Mouse (Mus musculus) cortical plate, adult 2 months (tissue): ENCODE measurements around the gene Tnik. TPM values are rescaled to one million over a fixed set of nuclear protein-coding genes. Genes with fewer than 3 reads are reported as not detected.

Source experiments
- H3K27ac ChIP-seq: fragments of 200-500 bp; 2 replicates; pipeline ENCODE4 v1.5.1; 2012; ENCODE audit warnings: low read length, control low read depth, inconsistent platforms; ENCODE audit not compliant: insufficient read depth
- H3K4me1 ChIP-seq: fragments of 200-500 bp; 2 replicates; pipeline ENCODE4 v1.6.1; 2011; ENCODE audit warnings: low read length; ENCODE audit not compliant: control insufficient read depth, insufficient read depth
- H3K4me3 ChIP-seq: fragments of 200-500 bp; 2 replicates; pipeline ENCODE4 v1.5.1; 2011; ENCODE audit warnings: mild to moderate bottlenecking, low read length, control low read depth; ENCODE audit not compliant: insufficient read depth
- CTCF ChIP-seq: fragments of 200-500 bp; IDR thresholded peaks from 2 replicates; pipeline ENCODE4 v1.5.1; 2011; ENCODE audit warnings: mild to moderate bottlenecking, control low read depth, low read length; ENCODE audit not compliant: insufficient read depth; ENCODE audit errors: extremely low read depth
- POLR2A ChIP-seq: fragments of 200-500 bp; IDR thresholded peaks from 2 replicates; pipeline ENCODE4 v1.6.1; 2011; ENCODE audit warnings: mild to moderate bottlenecking, low read length, control low read depth; ENCODE audit not compliant: insufficient read depth; ENCODE audit errors: extremely low read depth
- polyA plus RNA-seq: library from polyadenylated mRNA; depleted of rRNA; stranded (reverse); fragments of >200 nt; gene quantifications from 2 replicates; pipeline ENCODE4 v1.2.3, GENCODE M21; 2012

The Tnik gene
- polyA plus RNA-seq, 1 experiment = 95.8 TPM

DNA sequence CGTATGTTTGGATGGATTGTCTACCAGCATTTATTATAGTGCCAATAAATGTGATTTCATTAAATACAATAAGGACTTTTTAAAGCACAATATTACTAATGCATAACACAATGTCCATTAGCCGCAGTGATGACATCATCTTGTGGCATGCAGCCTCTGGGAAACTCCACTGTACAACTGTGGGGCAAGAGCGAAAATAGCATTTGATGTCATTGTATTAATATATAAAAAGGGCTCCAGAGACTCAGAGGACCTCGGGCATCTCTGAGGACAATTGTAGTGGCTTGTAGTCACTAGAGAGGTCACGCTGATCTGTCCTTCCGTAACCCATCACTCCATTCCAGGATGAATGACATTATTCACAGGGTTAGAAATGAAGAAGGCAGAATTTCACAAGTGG lies 157.2 kb downstream of the Tnik start:
- H3K4me1 ChIP-seq = peaks cover 6% of the 10 kb centered on the region
- no peak overlapping the region for H3K4me3 ChIP-seq
- TF ChIP-seq CTCF (no peak), POLR2A (no peak)
- H3K27ac ChIP-seq = no peak overlapping the region

DNA sequence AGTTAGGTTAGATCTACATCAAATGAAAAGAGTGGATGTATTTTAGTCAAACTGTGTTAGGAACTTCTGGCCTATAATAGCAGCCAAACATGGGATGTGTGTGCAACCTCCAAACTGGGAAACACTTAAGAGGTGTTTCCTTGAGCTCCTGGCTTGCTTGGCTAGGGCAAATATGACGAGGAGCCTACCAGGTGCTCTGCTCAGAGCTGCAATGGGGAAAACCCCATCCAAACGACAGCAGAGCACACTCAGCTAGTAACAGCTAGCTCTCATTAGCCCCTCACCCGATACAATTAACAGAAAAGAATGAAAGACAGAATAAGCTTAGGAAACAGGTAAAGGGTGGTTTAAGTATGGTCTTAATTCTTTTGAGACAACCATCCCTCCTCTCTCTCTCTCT lies 157.7 kb downstream of the Tnik start:
- TF ChIP-seq POLR2A = no peak
- no peak for TF ChIP-seq CTCF
- H3K27ac ChIP-seq = no peak overlapping the region
- peaks cover 6% of the 10 kb centered on the region for H3K4me1 ChIP-seq
- H3K4me3 ChIP-seq = no peak overlapping the region

DNA sequence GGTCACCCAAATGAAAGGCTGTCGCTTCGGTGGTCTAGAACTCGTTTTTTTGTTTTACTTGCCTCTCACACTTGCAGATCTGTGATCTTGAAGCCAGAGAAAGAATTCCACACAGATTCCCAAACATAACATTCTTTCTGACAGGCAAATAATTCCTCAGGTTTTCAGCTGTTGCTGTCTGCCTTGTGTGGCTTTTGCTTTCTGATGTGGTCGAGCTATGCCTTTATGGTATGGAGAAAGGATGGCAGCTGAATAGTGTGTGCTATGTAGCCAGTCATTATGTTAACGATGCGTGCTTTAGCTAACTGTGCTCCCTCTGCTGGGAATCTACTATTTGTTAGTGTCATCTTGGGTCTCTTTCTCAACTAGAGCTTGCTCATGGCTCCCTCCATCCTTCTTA lies 158.8 kb downstream of the Tnik start:
- no peak for TF ChIP-seq POLR2A
- no peak for TF ChIP-seq CTCF
- no peak overlapping the region for H3K27ac ChIP-seq
- peaks cover 5% of the 10 kb centered on the region for H3K4me1 ChIP-seq
- H3K4me3 ChIP-seq = no peak overlapping the region

DNA sequence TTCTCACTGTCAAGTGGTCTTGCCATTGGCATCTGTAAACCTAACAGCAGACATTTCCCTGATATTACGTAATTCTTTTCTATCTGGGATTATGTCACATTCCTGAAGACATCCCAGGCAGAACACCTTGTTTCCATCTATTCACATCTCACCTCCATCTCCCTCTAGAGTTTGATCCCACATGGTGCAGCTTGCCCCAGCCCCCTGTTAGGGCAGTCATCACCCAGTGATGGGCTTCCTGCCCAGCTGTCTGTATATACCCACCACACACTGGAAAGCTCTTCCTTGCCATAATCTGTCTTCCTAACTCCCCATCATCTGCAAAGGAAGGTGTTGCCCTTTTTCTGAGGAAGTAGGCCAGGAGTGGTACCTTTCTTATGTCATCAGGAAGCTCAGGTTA lies 159.2 kb downstream of the Tnik start:
- H3K27ac ChIP-seq = no peak overlapping the region
- TF ChIP-seq CTCF (no peak), POLR2A (no peak)
- peaks cover 5% of the 10 kb centered on the region for H3K4me1 ChIP-seq
- no peak overlapping the region for H3K4me3 ChIP-seq

DNA sequence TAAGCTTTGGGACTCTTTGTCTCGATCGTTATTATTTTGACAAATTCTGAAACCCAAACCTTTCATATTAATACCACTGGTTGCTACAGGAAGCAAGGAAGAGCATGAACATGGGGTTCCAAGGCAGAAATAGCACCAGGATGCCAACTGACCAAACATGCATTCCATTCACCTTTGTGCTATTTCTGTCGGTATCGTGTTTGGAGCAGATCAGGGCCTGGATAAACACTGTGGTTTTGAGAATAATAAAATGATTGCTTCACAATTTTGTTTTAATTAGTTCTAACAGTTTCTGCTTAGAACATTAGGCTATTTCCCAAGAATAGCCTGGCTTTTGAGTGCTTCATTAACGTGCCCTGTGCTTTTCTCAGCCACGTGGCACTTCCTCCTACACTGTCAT lies 162.9 kb downstream of the Tnik start:
- Histone ChIP-seq H3K27ac (no peak overlapping the region), H3K4me3 (no peak overlapping the region), H3K4me1 (peaks cover 3% of the 10 kb centered on the region)
- no peak for TF ChIP-seq CTCF
- TF ChIP-seq POLR2A = no peak

DNA sequence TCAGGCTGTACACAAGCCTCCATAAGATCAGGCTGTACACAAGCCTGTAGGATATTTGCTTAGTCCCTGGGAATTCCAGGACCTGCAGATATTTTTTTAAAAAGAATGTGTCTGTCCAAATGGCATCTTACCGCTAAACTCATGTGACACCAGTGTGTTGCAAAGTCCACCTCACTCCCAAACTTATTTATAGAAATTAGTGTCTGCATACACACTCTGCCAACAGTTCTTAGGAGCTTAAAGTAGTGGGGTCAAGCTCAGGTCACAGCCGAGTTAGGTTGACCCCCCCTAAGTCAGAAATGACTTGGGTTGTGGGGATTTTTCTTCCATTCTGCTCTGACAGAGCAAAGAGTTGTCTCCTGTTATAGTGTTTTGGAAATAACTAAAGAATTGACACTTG lies 168.4 kb downstream of the Tnik start:
- peaks cover 6% of the 10 kb centered on the region for H3K4me1 ChIP-seq
- no peak overlapping the region for H3K4me3 ChIP-seq
- H3K27ac ChIP-seq = no peak overlapping the region
- TF ChIP-seq POLR2A (no peak), CTCF (no peak)

DNA sequence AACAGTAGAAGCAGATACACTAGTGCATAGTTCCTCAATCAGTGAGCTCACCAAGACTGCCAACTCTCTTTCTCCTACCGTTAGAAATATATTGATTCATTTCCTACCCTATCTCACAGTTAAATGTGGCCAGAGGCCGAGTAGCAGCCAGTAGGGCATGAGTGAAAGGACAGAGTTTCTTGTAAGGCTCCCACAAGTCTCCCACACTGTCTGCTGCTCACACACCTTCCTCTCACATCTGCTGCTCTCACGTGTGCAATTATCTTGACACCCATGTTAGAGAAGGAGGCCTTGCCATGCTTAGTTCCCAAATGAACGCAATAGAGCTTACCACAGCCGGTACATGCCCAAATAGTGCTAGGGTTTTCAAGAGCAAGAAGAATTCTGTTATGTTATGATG lies 169.3 kb downstream of the Tnik start:
- Histone ChIP-seq H3K27ac (no peak overlapping the region), H3K4me1 (peaks cover 7% of the 10 kb centered on the region), H3K4me3 (no peak overlapping the region)
- no peak for TF ChIP-seq CTCF
- no peak for TF ChIP-seq POLR2A

DNA sequence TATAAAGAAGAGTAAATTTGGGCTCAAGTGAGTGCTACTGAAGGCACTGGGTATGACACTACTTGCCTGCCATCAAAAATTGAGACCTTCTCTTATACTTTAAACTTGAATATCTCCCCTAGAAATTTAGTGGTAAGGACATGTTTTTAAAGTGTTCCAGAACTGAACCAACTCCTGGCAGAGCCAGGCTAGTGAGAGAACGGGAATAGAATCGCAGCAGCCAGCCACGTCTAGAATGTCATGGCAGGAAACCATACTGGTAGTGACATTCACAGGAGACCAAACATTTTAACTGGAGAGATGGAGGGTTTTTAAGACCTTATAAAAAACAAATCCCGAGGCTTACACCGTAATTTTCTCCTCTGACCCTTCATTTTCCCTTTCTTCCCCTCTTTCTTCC lies 172.5 kb downstream of the Tnik start:
- Histone ChIP-seq H3K4me1 (peaks cover 9% of the 10 kb centered on the region), H3K4me3 (no peak overlapping the region), H3K27ac (no peak overlapping the region)
- TF ChIP-seq POLR2A (no peak), CTCF (no peak)

DNA sequence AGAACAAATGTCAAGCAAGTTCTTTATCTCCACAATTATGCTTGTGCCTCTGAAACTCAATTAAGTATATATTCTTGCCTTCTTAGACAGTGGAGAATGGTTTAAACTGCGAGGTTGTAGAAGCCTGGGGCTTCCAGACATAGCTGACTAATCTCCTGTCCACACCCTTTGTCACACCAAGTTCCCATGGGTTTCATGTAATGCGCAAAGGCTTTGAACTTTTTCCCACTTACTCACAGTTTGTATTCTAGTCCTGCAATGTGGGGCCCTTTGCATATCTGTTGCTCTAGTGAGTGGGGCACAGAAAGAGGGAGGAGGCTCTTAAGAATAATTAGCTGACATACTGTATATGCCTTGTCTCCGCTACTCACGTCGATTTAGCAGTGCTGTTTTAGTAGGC lies 174.4 kb downstream of the Tnik start:
- Histone ChIP-seq H3K4me3 (no peak overlapping the region), H3K27ac (no peak overlapping the region), H3K4me1 (peaks cover 15% of the 10 kb centered on the region)
- TF ChIP-seq CTCF (no peak), POLR2A (no peak)

DNA sequence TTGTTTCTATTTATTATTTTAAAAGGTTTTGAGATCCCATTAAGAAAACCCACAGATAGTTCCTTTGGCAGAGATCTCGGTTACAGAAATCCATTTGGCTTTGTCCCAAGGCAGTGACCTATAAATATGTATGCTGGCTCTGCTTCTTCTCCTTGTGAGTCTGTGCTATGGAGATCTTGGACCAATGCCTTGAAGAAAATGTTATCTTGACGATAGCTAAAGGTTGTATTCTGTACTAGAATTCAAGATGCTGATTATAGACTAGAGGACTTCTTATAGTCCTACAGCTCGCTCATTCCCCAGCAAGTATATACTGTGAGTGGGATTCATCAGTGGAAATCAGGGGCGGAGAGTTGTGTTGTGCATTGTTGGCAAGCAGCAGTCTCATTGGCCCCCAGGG lies 178.5 kb downstream of the Tnik start:
- H3K4me1 ChIP-seq = peaks cover 11% of the 10 kb centered on the region; the same call in 1 of the 2 replicates
- no peak overlapping the region for H3K4me3 ChIP-seq
- TF ChIP-seq POLR2A (no peak), CTCF (no peak)
- no peak overlapping the region for H3K27ac ChIP-seq

DNA sequence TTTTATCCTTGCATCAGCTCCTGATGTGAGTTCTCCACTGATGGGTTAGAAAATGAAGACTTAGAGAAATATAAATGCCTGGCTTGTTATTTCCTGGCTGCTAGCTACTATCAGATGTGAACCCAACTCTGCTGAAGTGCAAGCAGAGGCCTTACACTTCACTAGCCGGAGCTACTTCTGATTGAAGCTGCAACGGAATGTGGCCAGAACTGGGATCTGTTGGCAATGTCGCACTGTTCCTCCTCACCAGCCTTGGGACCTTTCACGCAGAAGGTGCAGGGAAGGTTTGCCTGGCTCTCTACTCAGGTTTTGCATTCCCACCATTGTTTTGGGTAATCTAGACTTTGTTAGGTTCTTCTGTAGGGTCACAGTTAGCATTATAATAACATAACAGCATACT lies 179.1 kb downstream of the Tnik start:
- TF ChIP-seq CTCF (no peak), POLR2A (no peak)
- Histone ChIP-seq H3K4me3 (no peak overlapping the region), H3K4me1 (peaks cover 10% of the 10 kb centered on the region; the same call in 1 of the 2 replicates), H3K27ac (no peak overlapping the region)
